ENCODE assay signal across 14 mouse cellular contexts in genomic region chr1:132629611-132630370, GRCm38 (mm10).
DNase-seq lines count a peak whose midpoint lies in the region; ATAC-seq and TF ChIP-seq lines count a peak whose summit lies in the region.
"Had no signal": no experiment of that assay in that cellular context is flagged by ENCODE, and none has a peak within 500 bp of the region (broad histone marks: within the 10 kb centered on the region; RNA-seq: fewer than 3 reads in every experiment).

No protein-coding gene starts in this region.

- TF ChIP-seq CTCF in lung, embryonic 14.5 days (IDR thresholded peaks at IDR 0.05; ENCODE audit: low read depth): no peak
- TF ChIP-seq CTCF in lung, adult 2 months (IDR thresholded peaks at IDR 0.05; ENCODE audit: insufficient read depth, low read length): no peak

- no peak overlapping the region for H3K4me2 ChIP-seq in lung, embryonic 14.5 days
- H3K4me2 ChIP-seq: embryonic facial prominence, embryonic 13.5 days; neural tube, embryonic 15.5 days had no signal

- WGBS in lung, embryonic 14.5 days: 65% methylated on average over 5 of the region's 5 CpGs
- 54% methylated on average over 5 of the region's 5 CpGs for WGBS in lung, adult 2 months

- no peak overlapping the region for H3K4me3 ChIP-seq in lung, embryonic 14.5 days (ENCODE audit: low read depth, low read length)
- no peak overlapping the region for H3K4me3 ChIP-seq in lung, adult 2 months (replicated peaks; ENCODE audit: extremely low read depth, low read depth, low read length)
- H3K4me3 ChIP-seq: embryonic facial prominence, embryonic 13.5 days; neural tube, embryonic 15.5 days had no signal

- DNase-seq in frontal cortex, postnatal 25 days (ENCODE audit: low spot score in 2 of 2): no peak
- peak; percentile 6 for DNase-seq in lung, embryonic 14.5 days
- no peak for DNase-seq in lung, adult 2 months
- DNase-seq in cerebellum, adult 8-10 months: peak; percentile 65
- DNase-seq in heart, adult 9 months (ENCODE audit: low spot score in 2 of 2): peak; percentile 45 to 63
- no peak for DNase-seq in T-cell, adult 2 months (ENCODE audit: low spot score)
- no peak for DNase-seq in spleen, postnatal 10 days (ENCODE audit: low spot score in 2 of 2)
- DNase-seq: spleen, adult 18-20 months; thymus, adult 2 months had no signal

- H3K27ac ChIP-seq in lung, embryonic 14.5 days (ENCODE audit: low read depth): no peak overlapping the region
- H3K27ac ChIP-seq: embryonic facial prominence, embryonic 13.5 days; neural tube, embryonic 15.5 days had no signal

- no peaks in the 10 kb centered on the region for H3K9me3 ChIP-seq in lung, embryonic 14.5 days (ENCODE audit: low read depth, low read length)
- H3K9me3 ChIP-seq: embryonic facial prominence, embryonic 13.5 days; neural tube, embryonic 15.5 days had no signal

- no peak overlapping the region for H3K9ac ChIP-seq in lung, embryonic 14.5 days
- H3K9ac ChIP-seq: embryonic facial prominence, embryonic 13.5 days; neural tube, embryonic 15.5 days had no signal

- no peaks in the 10 kb centered on the region for H3K36me3 ChIP-seq in lung, embryonic 14.5 days (ENCODE audit: insufficient read depth)
- H3K36me3 ChIP-seq: embryonic facial prominence, embryonic 13.5 days had no signal

- H3K27me3 ChIP-seq in lung, embryonic 14.5 days (ENCODE audit: insufficient read depth, low read length): no peaks in the 10 kb centered on the region
- H3K27me3 ChIP-seq: embryonic facial prominence, embryonic 13.5 days; neural tube, embryonic 15.5 days had no signal

- ATAC-seq in frontal cortex, adult (ENCODE audit: low TSS enrichment): peak; percentile 31
- ATAC-seq in lung, embryonic 14.5 days (ENCODE audit: insufficient read depth): no peak
- ATAC-seq: inflammation-experienced regulatory T-cells, adult 6 months; midbrain, embryonic 16.5 days had no signal

- no peaks in the 10 kb centered on the region for H3K4me1 ChIP-seq in lung, embryonic 14.5 days (ENCODE audit: insufficient read depth)
- no peaks in the 10 kb centered on the region for H3K4me1 ChIP-seq in lung, adult 2 months (ENCODE audit: control insufficient read depth, insufficient read depth, low read length)

- TF ChIP-seq POLR2A in lung, adult 2 months (IDR thresholded peaks at IDR 0.05; ENCODE audit: borderline replicate concordance, extremely low read depth, low read depth, low read length): no peak

Comparison
In these comparisons a context has a peak if more than half of its experiments do, and no peak if none do; other contexts are left out.
1. DNase-seq: peak in lung, embryonic 14.5 days (single experiment), cerebellum, adult 8-10 months (single experiment) and heart, adult 9 months (2 of 2); none in frontal cortex, postnatal 25 days (0 of 2), lung, adult 2 months (single experiment), T-cell, adult 2 months (single experiment) and spleen, postnatal 10 days (0 of 2).